Mouse (Mus musculus): Measurements from ENCODE around the gene Dmpk. TPM values are rescaled to one million over a fixed set of nuclear protein-coding genes. Genes with fewer than 3 reads are reported as not detected.

Dmpk gene
- total and polyA plus RNA-seq, 2 experiments from 2014 or later, result 5.1 to 32.1 TPM

DNA sequence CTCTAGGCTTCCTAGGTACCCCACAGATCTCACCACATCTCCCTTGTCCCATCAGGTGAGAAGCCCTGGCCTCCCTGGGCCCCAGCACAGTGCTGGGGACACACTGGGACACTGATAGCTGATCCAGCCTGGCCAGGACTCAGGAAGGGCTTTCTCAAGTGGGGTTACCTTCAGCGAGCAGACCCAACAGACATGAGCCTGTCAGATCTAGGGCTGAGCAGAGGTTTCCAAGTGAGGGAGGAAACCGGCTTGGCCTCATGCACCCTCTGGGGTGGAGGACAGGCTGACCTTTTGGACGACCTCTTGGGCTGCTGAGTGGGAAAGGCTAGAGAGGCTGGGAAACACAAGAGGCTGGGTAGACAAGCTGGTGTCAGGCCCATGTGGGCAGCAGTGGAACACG, 32.5 kb upstream of the Dmpk start:
- Histone ChIP-seq H3K9me3 (ENCODE audit: low read length) (no peaks in the 10 kb centered on the region), H3K27ac (ENCODE audit: low read depth, low read length) (no peak overlapping the region), H3K4me3 (ENCODE audit: low read depth, low read length) (no peak overlapping the region), H3K27me3 (ENCODE audit: insufficient read depth, low read length) (no peaks in the 10 kb centered on the region), H3K36me3 (ENCODE audit: insufficient read depth, low read length) (peaks cover 54% of the 10 kb centered on the region), H3K4me1 (ENCODE audit: insufficient read depth, low read length) (no peaks in the 10 kb centered on the region), H3K4me2 (ENCODE audit: low read depth, low read length, poor library complexity, severe bottlenecking) (no peak overlapping the region), H3K9ac (replicated peaks; ENCODE audit: low read length, poor library complexity, severe bottlenecking) (no peak overlapping the region)
- TF ChIP-seq CTCF (IDR thresholded peaks at IDR 0.05), result no peak
- WGBS, result 69% methylated on average over 4 of the region's 4 CpGs
- ATAC-seq (ENCODE audit: low FRiP score) (no peak), DNase-seq (ENCODE audit: low spot score) (no peak)

- ATAC-seq (ENCODE audit: low FRiP score), result no peak
- H3K4me3 ChIP-seq (ENCODE audit: low read depth, low read length), result no peak overlapping the region
- H3K9ac ChIP-seq (replicated peaks; ENCODE audit: low read length, poor library complexity, severe bottlenecking), result no peak overlapping the region
- DNase-seq (ENCODE audit: low spot score), result no peak
- H3K36me3 ChIP-seq (ENCODE audit: insufficient read depth, low read length), result peaks cover 40% of the 10 kb centered on the region
- H3K4me1 ChIP-seq (ENCODE audit: insufficient read depth, low read length), result no peaks in the 10 kb centered on the region
- TF ChIP-seq CTCF (IDR thresholded peaks at IDR 0.05), result no peak
- H3K27me3 ChIP-seq (ENCODE audit: insufficient read depth, low read length), result no peaks in the 10 kb centered on the region
- H3K9me3 ChIP-seq (ENCODE audit: low read length), result no peaks in the 10 kb centered on the region
- H3K27ac ChIP-seq (ENCODE audit: low read depth, low read length), result no peak overlapping the region
- H3K4me2 ChIP-seq (ENCODE audit: low read depth, low read length, poor library complexity, severe bottlenecking), result no peak overlapping the region
- 89% methylated on average over 15 of the region's 15 CpGs for WGBS
These were observed 31.1 kb upstream of the Dmpk start for GRCm38 (mm10) chr7:19052345-19053135.

DNA sequence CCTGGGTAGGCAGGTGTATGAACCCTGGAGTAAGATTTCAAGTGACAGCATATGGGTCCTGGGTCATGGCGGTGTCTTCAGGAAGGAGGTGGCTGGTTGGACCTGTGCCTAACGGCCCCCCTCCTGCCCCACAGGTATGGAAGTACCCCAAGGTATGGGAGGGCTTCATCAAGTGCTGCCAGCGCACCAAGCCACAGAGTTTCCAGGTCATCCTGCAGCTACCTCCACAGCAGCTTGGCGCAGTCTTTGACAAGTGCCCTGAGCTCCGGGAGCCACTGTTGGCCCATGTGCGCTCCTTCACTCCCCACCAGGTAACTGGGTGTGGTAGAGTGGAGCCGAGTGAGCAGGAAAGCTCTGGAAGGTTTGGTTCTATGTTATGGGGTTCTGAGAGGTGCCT, 30.5 kb upstream of the Dmpk start:
- Histone ChIP-seq H3K27ac (ENCODE audit: low read depth, low read length) (no peak overlapping the region), H3K9ac (replicated peaks; ENCODE audit: low read length, poor library complexity, severe bottlenecking) (no peak overlapping the region), H3K27me3 (ENCODE audit: insufficient read depth, low read length) (no peaks in the 10 kb centered on the region), H3K36me3 (ENCODE audit: insufficient read depth, low read length) (peaks cover 34% of the 10 kb centered on the region), H3K9me3 (ENCODE audit: low read length) (no peaks in the 10 kb centered on the region), H3K4me2 (ENCODE audit: low read depth, low read length, poor library complexity, severe bottlenecking) (no peak overlapping the region), H3K4me1 (ENCODE audit: insufficient read depth, low read length) (no peaks in the 10 kb centered on the region), H3K4me3 (ENCODE audit: low read depth, low read length) (no peak overlapping the region)
- TF ChIP-seq CTCF (IDR thresholded peaks at IDR 0.05), result no peak
- no peak for DNase-seq (ENCODE audit: low spot score)
- 95% methylated on average over 7 of the region's 7 CpGs for WGBS
- ATAC-seq (ENCODE audit: low FRiP score), result no peak

DNA sequence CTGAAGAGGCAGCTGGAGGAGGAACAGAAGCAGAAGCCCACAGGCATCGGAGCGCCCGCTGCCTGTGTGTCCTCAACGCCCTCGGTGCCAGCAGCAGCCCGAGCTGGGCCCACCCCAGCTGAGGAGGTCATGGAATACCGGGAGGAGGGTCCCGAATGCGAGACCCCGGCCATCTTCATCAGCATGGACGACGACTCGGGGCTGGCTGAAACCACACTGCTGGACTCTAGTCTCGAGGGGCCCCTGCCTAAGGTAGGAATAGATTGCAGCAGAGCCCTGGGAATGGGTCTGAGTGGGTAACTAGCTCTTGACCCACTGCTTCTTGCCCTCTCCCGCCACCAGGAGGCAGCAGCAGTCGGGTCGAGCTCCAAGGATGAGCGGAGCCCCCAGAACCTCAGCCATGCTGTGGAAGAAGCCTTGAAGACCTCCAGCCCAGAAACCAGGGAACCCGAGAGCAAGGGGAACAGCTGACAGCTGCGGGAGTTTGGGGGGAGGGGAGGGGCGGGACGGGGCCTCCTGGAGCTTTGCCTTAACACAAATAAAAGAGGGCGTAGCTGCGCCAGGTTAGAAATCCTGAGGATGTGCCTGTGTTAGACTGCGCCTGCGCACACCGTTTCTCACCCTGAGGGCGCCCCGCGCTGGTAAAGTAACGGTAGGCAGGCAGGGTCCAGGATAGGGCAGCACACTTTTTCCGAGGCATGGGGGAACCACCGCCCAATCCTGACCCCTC, 29.4 kb upstream of the Dmpk start, which contains the start of gene Rsph6a:
Rsph6a (plus strand) TSS at position 644 of the 730 bp plus-strand sequence.
- DNase-seq (ENCODE audit: low spot score), result peak; percentile 73
- no peaks in the 10 kb centered on the region for H3K4me1 ChIP-seq (ENCODE audit: insufficient read depth, low read length)
- H3K4me2 ChIP-seq (ENCODE audit: low read depth, low read length, poor library complexity, severe bottlenecking), result peak within 1 kb of the TSS; percentile 42
- peak; percentile 82 for ATAC-seq (ENCODE audit: low FRiP score)
- H3K27me3 ChIP-seq (ENCODE audit: insufficient read depth, low read length), result no peaks in the 10 kb centered on the region
- H3K9me3 ChIP-seq (ENCODE audit: low read length), result no peaks in the 10 kb centered on the region
- peak within 1 kb of the TSS; percentile 24; the same call in 1 of the 2 replicates for H3K4me3 ChIP-seq (ENCODE audit: low read depth, low read length)
- H3K9ac ChIP-seq (replicated peaks; ENCODE audit: low read length, poor library complexity, severe bottlenecking), result peak within 1 kb of the TSS; percentile 44; the same call in 1 of the 2 replicates
- WGBS, result 25% methylated on average over 33 of the region's 33 CpGs
- H3K27ac ChIP-seq (ENCODE audit: low read depth, low read length), result no peak within 1 kb of the TSS
- peak; percentile 80 for TF ChIP-seq CTCF (IDR thresholded peaks at IDR 0.05)
- peaks cover 23% of the 10 kb centered on the region for H3K36me3 ChIP-seq (ENCODE audit: insufficient read depth, low read length)

DNA sequence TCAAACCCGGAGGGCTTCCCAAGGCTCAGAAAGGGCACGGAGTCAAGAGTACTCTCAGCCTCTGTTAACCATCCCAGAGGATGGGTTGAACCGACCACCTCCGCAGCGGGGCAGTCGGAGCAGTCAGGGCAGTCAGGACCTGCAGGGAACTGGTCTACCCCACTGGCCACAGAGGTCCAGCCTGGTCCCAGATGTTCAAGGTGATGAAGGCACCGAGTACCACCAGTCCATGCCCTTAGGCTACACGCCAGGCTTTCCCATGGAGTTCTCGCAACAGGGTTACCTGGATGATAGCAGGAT, 28.9 kb upstream of the Dmpk start:
- H3K4me3 ChIP-seq (ENCODE audit: low read depth, low read length), result peak overlapping the region; percentile 24; the same call in 1 of the 2 replicates
- no peaks in the 10 kb centered on the region for H3K9me3 ChIP-seq (ENCODE audit: low read length)
- peak overlapping the region; percentile 42 for H3K4me2 ChIP-seq (ENCODE audit: low read depth, low read length, poor library complexity, severe bottlenecking)
- H3K27me3 ChIP-seq (ENCODE audit: insufficient read depth, low read length), result no peaks in the 10 kb centered on the region
- no peak for DNase-seq (ENCODE audit: low spot score)
- 68% methylated on average over 9 of the region's 9 CpGs for WGBS
- no peak for TF ChIP-seq CTCF (IDR thresholded peaks at IDR 0.05)
- H3K4me1 ChIP-seq (ENCODE audit: insufficient read depth, low read length), result no peaks in the 10 kb centered on the region
- ATAC-seq (ENCODE audit: low FRiP score), result no peak; the same call in 1 of the 2 replicates
- H3K36me3 ChIP-seq (ENCODE audit: insufficient read depth, low read length), result peaks cover 18% of the 10 kb centered on the region
- H3K9ac ChIP-seq (replicated peaks; ENCODE audit: low read length, poor library complexity, severe bottlenecking), result peak overlapping the region; percentile 44; the same call in 1 of the 2 replicates
- H3K27ac ChIP-seq (ENCODE audit: low read depth, low read length), result no peak overlapping the region

DNA sequence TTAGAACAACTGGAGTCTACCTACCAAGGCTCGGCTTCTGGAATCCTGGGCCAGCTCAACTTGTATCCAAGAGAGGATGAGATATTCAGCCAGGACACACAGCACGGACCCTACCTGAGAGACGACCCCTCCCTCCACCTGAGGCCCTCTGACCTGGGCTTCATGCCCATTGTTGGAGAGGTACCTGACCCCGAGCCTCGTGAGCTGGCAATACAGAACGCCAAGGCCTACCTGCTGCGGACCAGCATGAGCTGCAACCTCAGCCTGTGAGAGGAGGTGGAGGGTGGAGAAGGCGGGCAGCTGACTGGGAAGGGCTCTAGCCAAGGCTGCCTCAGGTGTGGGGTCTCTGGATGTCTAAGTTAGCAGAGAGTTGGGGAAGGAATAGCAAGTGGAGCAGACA, 28.5 kb upstream of the Dmpk start:
- peak overlapping the region; percentile 44; the same call in 1 of the 2 replicates for H3K9ac ChIP-seq (replicated peaks; ENCODE audit: low read length, poor library complexity, severe bottlenecking)
- DNase-seq (ENCODE audit: low spot score), result no peak
- TF ChIP-seq CTCF (IDR thresholded peaks at IDR 0.05), result no peak
- no peaks in the 10 kb centered on the region for H3K9me3 ChIP-seq (ENCODE audit: low read length)
- ATAC-seq (ENCODE audit: low FRiP score), result no peak
- 95% methylated on average over 8 of the region's 8 CpGs for WGBS
- H3K4me2 ChIP-seq (ENCODE audit: low read depth, low read length, poor library complexity, severe bottlenecking), result peak overlapping the region; percentile 42
- H3K27ac ChIP-seq (ENCODE audit: low read depth, low read length), result no peak overlapping the region
- H3K4me3 ChIP-seq (ENCODE audit: low read depth, low read length), result no peak overlapping the region
- H3K36me3 ChIP-seq (ENCODE audit: insufficient read depth, low read length), result peaks cover 14% of the 10 kb centered on the region
- H3K4me1 ChIP-seq (ENCODE audit: insufficient read depth, low read length), result no peaks in the 10 kb centered on the region
- H3K27me3 ChIP-seq (ENCODE audit: insufficient read depth, low read length), result no peaks in the 10 kb centered on the region

Data from midbrain, postnatal 0 days (tissue).